In the genomic region with DNA sequence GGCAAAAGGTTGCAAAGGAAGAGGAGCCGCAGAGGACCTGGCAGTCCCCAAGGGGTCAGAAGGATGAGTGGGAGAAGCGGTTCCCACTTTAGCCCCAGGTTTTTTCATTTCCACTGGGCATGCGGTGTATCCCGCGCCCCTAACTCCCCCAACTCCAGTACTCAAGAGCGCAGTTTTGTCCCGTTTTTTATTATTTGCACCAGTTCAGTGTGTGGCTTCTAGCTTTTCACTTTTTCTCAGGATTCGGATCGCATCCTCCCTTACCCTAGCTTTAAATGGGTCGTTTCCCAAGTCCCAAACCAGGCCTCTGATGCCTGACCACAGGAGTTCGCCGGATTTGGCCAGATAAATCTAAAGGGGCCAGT, we compare ENCODE assay signal across 8 mouse cellular contexts. TPM values are rescaled to one million over a fixed set of nuclear protein-coding genes. Genes with fewer than 3 reads are reported as not detected.
A peak's percentile ranks its signal among the peaks of the same experiment; 100 is the strongest.
DNase-seq lines count a peak whose midpoint lies in the region; ATAC-seq and TF ChIP-seq lines count a peak whose summit lies in the region.

No protein-coding gene starts in this region.

- H3K9ac ChIP-seq in lung, embryonic 16.5 days (ENCODE audit: low read length), result peak overlapping the region; percentile 86
- H3K9ac ChIP-seq in limb, embryonic 12.5 days (replicated peaks), result peak overlapping the region; percentile 56

- 2% methylated on average over 12 of the region's 12 CpGs for WGBS in cerebellum, adult 2 months
- WGBS in lung, embryonic 16.5 days, result 3% methylated on average over 12 of the region's 12 CpGs
- WGBS in limb, embryonic 12.5 days, result 1% methylated on average over 12 of the region's 12 CpGs
- 6% methylated on average over 12 of the region's 12 CpGs for WGBS in small intestine, adult 2 months

- peak overlapping the region; percentile 59 for H3K4me3 ChIP-seq in cerebellum, adult 2 months (replicated peaks; ENCODE audit: insufficient read depth, low read depth, low read length)
- H3K4me3 ChIP-seq in lung, embryonic 16.5 days (ENCODE audit: low read length), result peak overlapping the region; percentile 74
- H3K4me3 ChIP-seq in limb, embryonic 12.5 days (replicated peaks), result peak overlapping the region; percentile 58
- peak overlapping the region; percentile 79 for H3K4me3 ChIP-seq in small intestine, adult 2 months (ENCODE audit: low read depth, low read length)

- no peak for DNase-seq in cerebellum, adult 2 months
- DNase-seq in cerebellum, adult 11-12 months, result no peak
- no peak for DNase-seq in lung, postnatal 10 days
- no peak for DNase-seq in right cerebral cortex, postnatal 36 days (ENCODE audit: low spot score in 2 of 2)
- DNase-seq in urinary bladder, postnatal 36 days (ENCODE audit: low spot score in 2 of 2), result no peak

- no peak for TF ChIP-seq POLR2A in cerebellum, adult 2 months (IDR thresholded peaks at IDR 0.05; ENCODE audit: borderline replicate concordance, insufficient read depth, low read length)
- no peak for TF ChIP-seq POLR2A in small intestine, adult 2 months (IDR thresholded peaks at IDR 0.05; ENCODE audit: low read depth, low read length)

- ATAC-seq in lung, embryonic 16.5 days (ENCODE audit: low read depth), result no peak
- ATAC-seq in limb, embryonic 12.5 days (ENCODE audit: insufficient number of reproducible peaks, insufficient read depth, low FRiP score, low TSS enrichment, low read depth), result no peak

- no peaks in the 10 kb centered on the region for H3K4me1 ChIP-seq in cerebellum, adult 2 months (ENCODE audit: control insufficient read depth, insufficient read depth, low read length)
- H3K4me1 ChIP-seq in lung, embryonic 16.5 days (replicated peaks; ENCODE audit: control insufficient read depth, insufficient read depth, low read length), result peaks cover 7% of the 10 kb centered on the region
- H3K4me1 ChIP-seq in limb, embryonic 12.5 days (replicated peaks), result peaks cover 52% of the 10 kb centered on the region
- H3K4me1 ChIP-seq in small intestine, adult 2 months (ENCODE audit: control insufficient read depth, insufficient read depth, insufficient read length, low read length), result peaks cover 10% of the 10 kb centered on the region; the same call in 1 of the 2 replicates

- TF ChIP-seq CTCF in cerebellum, adult 2 months (IDR thresholded peaks at IDR 0.05; ENCODE audit: borderline replicate concordance, insufficient read depth, low read depth, low read length), result no peak
- TF ChIP-seq CTCF in small intestine, adult 2 months (IDR thresholded peaks at IDR 0.05; ENCODE audit: extremely low read depth, insufficient read length, insufficient replicate concordance, low read depth, low read length), result no peak

- no peaks in the 10 kb centered on the region; the same call in 1 of the 2 replicates for H3K27me3 ChIP-seq in cerebellum, adult 2 months (ENCODE audit: control insufficient read depth, insufficient read depth, low read length)
- peaks cover 39% of the 10 kb centered on the region for H3K27me3 ChIP-seq in lung, embryonic 16.5 days (ENCODE audit: control insufficient read depth, insufficient read depth, low read depth, low read length)
- H3K27me3 ChIP-seq in limb, embryonic 12.5 days, result peaks cover 87% of the 10 kb centered on the region
- H3K27me3 ChIP-seq in small intestine, adult 2 months (ENCODE audit: control insufficient read depth, insufficient read depth, low read length), result peaks cover 26% of the 10 kb centered on the region

- H3K4me2 ChIP-seq in lung, embryonic 16.5 days (ENCODE audit: low read depth, low read length), result peak overlapping the region; percentile 88
- peak overlapping the region; percentile 98 for H3K4me2 ChIP-seq in limb, embryonic 12.5 days

- H3K36me3 ChIP-seq in lung, embryonic 16.5 days (ENCODE audit: control insufficient read depth, insufficient read depth, low read length), result peaks cover 10% of the 10 kb centered on the region; the same call in 1 of the 2 replicates
- no peaks in the 10 kb centered on the region; the same call in 1 of the 2 replicates for H3K36me3 ChIP-seq in limb, embryonic 12.5 days
- H3K36me3 ChIP-seq in small intestine, adult 2 months (ENCODE audit: control insufficient read depth, insufficient read depth, low read length), result no peaks in the 10 kb centered on the region

- no peaks in the 10 kb centered on the region for H3K9me3 ChIP-seq in lung, embryonic 16.5 days (ENCODE audit: control insufficient read depth, low read length)
- no peaks in the 10 kb centered on the region for H3K9me3 ChIP-seq in limb, embryonic 12.5 days

- H3K27ac ChIP-seq in cerebellum, adult 2 months (ENCODE audit: insufficient read depth, low read length), result no peak overlapping the region
- no peak overlapping the region for H3K27ac ChIP-seq in lung, embryonic 16.5 days (ENCODE audit: low read length)
- no peak overlapping the region for H3K27ac ChIP-seq in limb, embryonic 12.5 days
- H3K27ac ChIP-seq in small intestine, adult 2 months (ENCODE audit: insufficient read depth, low read depth, low read length), result peak overlapping the region; percentile 33

RNA-seq across cellular contexts. Expression of gene Zbtb16, which starts 0.5 kb away (rescaled TPM):
- 5.0 and 8.5 TPM in 2 replicates for polyA plus RNA-seq in cerebellum, adult 2 months (2012; rRNA removed)
- polyA plus RNA-seq in lung, embryonic 16.5 days (2015; fragmentation: Nextera tagmentation; extraction: Ambion mirVana), result 13.3 and 18.4 TPM in 2 replicates
- 2.5 and 2.9 TPM in 2 replicates for polyA plus RNA-seq in limb, embryonic 12.5 days (2016; fragmentation: Nextera tagmentation; extraction: Ambion mirVana)
- polyA plus RNA-seq in small intestine, adult 2 months (2012; rRNA removed), result 1.6 and 1.8 TPM in 2 replicates
